Mouse (Mus musculus) thymus, postnatal 36 days (tissue): ENCODE data around the gene Spdl1.
"Not testable (repeated sequence)": the region's sequence is repeated elsewhere in the genome, so short reads cannot be mapped to it uniquely, and the experiment has no call there.

ENCODE experiments used
- DNase-seq, 2 experiments: peaks; one replicate each; pipeline ENCODE4 v3.0.0; 2022; ENCODE audit warnings: mixed read lengths in 2 of 2

Spdl1 gene

DNA sequence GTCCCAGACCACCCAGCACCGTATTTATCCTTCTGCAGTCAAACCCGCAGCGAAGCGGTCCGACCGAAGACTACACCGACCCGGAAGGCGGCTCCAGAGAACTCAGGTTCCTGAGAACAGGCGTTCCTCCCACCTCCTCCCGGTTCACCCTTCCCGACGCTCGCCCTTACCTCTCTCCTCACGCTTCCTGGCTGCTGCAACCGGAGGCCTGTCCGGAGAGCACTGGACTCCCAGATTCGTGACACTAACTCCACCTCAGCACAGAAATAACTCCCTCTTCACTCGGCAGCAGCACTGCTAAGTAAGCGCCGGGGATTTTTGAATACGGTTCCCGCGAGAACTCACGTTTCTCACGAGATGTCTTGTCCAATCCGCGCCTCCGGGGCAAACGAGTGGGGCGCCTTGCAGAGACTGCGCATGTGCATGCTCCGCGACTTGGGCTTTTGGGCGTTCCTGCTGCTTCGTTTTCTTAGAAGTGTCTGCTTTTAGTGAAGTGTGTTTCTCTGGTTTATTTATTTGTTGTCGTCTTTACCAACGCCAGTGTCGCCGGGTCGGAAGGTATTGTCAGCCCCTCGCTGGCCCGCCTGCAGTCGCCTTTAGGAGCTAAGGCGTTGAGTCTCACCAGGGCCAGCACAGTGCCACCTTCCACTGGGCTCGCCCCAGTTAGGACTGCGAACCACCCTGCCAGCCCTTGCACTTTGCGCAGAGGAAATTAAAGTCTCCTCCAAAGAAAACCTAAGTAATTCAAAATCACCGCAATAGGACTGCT lies at the start of gene Spdl1:
Gene Spdl1, minus strand, starts transcription at position 324 of the 769 bp plus-strand sequence.
- DNase-seq, result peak; percentile 96

DNA sequence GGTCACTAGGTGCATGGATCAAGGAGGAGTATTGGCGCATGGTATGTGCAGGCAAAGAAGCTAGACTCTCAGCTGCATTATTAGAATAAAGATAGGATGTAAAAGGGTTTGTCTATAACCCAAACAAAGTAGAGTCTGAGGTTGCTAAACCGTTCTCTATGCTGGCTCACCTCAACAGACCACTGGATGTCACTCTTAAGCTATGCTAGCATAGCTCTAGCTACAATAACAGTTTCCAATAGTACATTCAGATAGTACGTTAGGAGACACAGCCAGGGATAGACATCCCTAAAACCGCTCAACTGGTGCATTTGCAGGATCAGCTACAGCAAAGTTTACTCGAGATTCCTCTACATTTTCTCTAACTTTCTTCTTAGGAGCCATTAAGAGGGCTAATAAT lies 48.1 kb upstream of the Spdl1 start:
- no peak for DNase-seq

DNA sequence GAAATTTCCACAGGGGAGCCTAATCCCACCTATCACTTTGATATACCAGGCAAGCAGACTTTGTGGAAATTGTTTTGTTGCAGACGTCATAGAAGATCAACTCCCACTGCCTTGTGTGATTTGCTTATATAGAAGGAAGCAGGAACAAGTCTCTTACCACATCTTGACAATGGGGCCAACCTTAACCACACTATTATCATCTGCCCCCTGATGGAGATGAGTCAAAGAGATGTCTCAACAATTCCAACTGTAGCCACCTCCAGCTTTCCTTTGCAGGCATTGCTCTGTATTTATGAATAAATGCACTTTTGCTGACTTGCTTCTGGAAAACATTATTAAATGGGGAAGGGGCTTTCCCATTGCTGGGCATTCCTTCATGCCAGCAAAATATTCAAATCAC lies 46.2 kb upstream of the Spdl1 start:
- DNase-seq, result no peak

DNA sequence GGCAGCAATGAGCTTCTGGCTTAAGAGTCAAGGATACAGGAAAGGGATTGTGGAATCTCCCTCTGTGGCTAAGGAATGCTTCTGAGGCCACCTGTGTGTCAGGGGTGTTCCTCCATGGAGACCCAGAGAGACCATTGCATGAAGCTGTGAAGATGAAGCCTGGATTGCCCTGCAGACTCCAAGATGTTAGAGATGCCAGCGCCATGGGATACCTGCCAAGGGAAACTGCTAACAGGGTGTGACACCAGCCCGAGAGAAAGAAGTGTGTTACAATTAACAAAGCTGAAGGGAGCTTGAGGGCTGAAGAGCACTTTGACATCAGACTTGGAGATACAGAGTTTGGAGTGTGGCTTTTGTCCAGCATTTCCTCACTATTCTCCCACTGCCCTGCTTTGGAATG lies 40.4 kb upstream of the Spdl1 start:
- DNase-seq, result no peak

DNA sequence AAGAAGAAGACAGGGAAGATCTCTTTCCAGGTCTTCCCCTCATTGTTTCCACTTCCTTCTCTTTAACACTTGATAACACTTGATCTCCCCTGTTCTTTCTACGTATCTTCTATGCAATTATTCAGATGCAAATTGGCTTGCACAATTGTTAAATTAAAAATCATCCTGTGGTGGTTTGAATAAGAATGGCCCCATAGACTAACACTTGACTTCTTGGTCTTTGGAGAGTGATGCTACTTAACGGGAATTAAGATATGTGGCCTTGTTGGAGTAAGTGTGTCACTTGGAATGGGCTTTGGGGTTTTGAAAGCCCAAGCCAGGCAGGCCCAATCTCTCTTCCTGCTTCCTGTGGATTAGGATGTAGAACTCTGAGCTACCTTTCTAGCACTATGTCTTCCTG lies 39.0 kb upstream of the Spdl1 start:
- no peak for DNase-seq

DNA sequence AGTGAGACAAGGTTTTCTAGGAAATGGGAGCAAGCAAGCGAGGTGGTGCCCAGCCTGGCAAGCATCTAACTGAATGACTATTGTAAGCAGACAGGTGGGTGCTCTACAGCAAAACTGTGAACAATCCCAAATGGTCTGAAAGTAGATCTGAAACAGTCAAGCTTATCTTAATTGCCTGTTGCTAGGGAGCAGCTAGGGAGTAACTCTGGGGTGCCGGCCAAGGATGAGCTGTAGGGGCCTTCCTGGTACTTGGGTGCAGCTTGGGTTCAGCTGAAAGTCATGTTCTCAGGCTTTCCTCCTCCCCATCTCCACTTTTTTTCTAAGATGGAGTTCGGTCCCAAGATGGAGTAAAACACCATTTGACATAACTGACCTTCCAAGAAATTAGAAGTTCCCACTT lies 38.5 kb upstream of the Spdl1 start:
- DNase-seq, result no peak

DNA sequence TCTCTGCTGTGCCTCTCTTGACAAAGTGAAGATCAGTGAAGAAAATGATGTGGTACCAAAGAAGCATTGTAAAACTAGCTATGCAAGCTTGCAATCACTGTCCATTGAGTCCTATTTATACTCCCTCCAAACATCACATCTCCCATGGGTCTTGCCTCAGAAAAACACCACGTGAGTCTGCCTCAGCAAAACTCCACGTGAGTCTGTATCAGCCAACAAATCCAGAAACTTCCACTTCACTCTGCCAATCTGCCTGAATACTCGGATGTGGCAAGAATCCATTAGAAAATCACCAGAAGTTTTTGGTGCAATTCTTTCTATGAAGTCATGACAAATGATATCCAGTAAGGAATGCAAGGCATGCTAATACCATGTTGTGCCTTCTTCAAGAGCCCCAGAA lies 38.0 kb upstream of the Spdl1 start:
- DNase-seq, result no peak

DNA sequence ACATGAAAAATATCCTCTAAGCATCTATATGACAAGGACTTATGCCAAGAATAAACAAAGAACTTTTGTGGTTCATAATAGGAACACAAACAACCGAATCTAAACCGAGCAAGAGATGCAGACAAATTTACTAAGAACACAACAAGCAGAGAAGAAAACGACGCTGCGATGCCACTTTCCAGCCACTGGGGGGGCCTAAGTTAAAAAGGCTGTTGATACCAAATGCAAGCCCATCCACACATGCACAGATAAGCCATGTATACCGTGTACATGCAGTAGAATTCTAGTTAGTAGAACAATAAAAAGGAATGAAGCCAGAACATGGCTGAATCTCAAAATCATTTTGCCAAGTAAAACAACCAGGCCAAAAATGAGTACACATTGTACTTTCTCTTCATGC lies 35.2 kb upstream of the Spdl1 start:
- no peak for DNase-seq

DNA sequence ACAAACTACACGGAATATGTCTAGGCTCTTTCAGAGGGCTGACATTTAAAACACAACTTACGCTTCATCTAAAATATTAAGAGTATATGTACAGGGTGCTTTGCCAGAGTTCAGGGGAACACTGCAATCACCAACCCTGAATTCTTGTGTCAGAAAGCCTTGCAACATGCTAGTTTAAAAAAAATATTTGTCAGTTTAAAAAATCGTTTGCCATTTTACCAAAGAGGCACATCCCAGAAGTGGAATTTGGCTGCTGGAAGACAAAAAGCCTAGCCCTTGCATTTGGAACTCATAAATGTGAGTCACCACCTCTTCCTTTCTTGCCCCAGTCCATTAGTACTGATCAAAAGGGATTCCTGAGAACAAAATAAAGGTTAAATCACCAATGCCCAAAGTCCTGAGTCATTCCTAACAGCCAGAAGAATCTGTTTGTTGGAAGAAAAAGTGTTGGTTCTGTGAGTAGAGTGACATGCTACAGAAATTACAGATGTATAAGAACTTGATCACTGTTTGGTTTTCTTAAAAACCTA lies 32.4 kb upstream of the Spdl1 start:
- no peak for DNase-seq

DNA sequence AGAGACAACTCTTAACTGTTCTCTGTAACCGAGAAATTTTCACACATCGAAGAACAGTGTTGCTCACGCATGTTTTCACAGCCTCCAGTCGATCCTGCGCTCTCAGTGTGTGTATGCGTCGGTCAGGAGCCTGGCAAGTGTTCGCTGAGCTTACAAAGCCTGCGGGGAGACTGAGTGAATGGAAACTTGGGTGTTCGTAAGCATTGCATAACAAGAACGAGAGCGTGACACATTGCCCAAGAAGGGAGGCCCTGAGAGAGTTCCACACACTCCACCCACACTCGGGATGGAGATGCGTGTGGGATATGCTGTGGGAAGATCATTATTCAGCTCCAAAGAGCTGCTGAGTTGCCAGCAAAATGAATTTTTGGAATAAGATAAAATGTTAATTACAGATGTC lies 31.7 kb upstream of the Spdl1 start:
- no peak for DNase-seq

DNA sequence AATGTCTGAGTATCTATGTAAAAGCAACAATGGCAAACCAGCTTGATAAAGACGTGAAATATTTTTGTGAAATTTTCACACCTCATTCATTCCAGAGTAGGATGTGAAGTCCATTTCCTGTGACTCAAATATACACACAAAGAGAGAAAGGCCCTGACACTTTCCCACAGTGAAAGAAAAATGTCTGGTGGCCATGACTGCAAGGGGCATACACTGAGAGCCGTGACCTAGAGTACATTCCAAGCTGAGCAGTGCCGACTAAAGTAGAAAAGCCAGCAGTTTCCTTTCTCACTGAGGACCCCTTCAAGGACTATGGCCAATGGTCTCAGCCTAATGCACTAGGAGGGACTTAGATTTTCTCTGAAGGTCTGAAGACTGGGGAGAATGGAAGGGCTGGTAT lies 23.2 kb upstream of the Spdl1 start:
- DNase-seq, result no peak

DNA sequence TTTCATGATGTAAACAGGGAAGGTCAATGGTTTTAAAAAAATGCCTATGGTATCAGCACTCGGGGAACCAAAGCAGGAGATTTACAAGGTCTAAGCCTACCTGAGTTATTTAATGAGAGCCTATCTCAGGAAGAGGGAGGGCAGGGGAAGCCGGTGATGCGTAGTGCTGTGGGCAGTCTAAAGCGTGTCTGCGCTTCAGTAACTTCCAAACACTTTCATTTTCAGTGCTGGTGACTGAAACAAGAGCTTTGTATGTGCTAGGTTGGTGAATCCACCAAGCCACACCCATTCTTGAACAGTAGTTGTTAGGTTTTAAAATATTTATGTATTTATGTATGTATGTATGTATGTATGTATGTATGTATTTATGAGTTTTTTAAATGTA lies 12.8 kb upstream of the Spdl1 start:
- no peak for DNase-seq

DNA sequence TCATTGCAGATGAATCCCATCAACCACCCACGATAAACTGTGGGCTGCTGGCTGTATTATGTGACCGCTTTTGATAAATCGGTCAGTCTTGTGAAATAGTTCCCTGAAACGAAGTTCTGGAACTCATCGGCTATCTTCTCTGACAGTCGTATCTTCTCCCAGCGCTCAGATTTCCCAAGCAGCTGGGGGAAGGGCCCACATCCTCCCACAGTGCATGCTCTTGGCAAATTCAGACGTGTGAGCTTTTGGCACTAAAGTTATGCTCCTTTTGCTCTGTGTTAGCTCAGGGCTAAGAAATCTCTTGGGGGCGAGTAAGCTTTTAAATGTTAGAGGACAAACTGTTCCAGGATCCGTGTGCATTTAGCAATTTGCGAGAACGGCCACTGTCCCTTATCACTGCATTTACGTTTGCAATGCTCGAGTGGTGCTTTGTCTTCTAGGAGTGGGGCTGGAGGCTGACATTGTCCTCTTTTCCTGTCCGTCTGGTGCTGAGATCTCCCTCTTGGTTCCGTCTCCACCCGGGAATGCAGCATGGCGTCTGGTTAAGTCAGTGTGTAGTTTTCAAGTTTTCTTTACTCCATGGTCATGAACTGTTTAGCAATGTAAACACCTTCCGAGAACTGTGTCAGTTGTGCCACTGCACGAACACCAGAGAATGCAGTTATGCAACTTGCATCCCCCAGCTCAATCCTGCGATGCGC lies 12.3 kb upstream of the Spdl1 start:
- DNase-seq, result no peak

DNA sequence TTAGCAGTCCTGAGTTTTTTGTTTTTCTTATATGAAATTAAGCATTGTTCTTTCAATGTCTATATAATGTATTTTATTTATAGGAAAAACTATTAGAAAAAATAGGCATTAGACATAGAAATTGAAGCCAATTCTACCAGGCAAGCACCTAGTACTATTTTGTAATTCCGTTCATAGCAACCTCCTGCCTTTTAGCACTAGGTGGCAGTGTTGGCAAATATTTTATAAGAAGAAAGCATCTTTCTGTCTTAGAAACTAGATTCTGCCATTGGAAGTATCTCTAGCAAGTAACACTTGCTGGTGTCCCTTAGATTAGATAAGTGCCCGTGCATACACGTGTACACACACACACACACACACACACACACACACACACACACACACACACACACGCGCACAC lies 10.1 kb upstream of the Spdl1 start:
- DNase-seq, result no peak

DNA sequence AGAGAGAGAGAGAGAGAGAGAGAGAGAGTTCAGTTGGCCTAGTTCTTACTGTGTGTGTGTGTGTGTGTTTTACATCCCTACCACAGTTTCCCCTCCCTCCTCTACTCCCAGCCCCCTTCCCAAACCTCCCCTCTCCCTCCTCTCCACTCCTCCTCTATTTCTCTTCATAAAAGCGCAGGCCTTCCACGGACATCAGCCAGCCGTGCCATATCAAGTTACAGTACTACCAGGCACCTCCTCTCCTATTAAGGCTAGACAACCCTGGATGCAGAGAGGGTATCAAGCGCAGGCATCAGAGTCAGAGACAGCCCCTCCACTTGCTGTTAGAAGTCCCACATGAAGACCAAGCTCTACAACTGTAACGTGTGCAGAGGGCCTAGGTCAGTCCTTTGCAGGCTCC lies 6.8 kb upstream of the Spdl1 start:
- no peak for DNase-seq

DNA sequence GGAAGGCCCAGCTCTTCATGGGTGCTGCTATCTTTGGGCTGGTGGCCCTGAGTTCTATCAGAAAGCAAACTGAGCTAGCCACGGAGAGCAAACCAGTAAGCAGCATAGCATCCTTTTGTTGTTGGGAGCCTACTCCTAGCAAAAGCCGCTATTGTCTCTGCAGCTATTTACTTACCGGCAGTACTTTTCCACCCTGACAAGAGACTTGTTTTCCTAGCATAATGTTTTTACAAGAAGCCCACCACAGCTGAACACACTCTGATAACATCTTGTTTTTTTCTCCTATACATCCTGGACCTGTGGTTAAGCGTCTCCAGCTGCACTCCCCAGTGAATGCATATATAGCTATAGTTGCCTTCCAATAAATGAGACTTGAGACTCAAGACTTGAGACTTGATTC lies 5.6 kb upstream of the Spdl1 start:
- DNase-seq, result peak in 1 of 2 experiments; percentile 50

DNA sequence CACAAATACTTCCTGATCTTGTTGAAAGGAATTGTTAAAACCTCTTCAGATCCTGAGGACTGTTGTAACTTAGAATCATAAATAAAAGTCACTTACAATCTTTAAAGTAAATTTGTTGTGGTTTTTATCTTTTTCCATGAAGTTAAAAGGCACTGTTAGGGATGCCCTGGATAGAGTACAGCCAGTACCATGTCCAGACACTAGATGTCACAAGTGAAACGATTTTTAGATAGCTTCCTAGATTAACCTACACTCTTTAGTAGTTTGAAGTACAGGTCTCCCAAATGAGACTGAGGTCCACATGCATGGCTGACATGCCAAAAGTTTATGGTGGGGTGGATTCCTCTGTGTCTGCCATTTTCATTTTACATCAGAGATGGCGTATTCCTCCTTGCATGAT lies 2.8 kb upstream of the Spdl1 start:
- DNase-seq, result no peak

DNA sequence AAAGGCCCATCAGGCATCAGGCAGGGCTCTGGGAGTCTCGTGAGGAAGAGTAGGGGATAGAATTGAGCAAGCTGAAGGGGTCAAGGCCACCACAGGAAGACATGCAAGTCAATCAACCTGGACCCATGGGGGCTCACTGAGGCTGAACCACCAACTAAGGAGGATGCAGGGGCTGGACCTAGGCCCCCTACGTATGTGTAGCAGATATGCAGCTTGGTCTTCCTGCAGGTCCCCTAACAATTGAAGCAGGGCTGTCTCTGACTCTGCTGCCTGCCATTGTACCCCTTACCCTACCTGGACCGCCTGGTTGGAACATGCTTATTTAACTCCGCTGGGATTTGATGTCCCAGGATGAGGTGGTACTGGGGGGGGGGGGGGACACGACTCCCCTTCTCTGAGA lies 763 bp downstream of the Spdl1 start:
- DNase-seq, result no peak

DNA sequence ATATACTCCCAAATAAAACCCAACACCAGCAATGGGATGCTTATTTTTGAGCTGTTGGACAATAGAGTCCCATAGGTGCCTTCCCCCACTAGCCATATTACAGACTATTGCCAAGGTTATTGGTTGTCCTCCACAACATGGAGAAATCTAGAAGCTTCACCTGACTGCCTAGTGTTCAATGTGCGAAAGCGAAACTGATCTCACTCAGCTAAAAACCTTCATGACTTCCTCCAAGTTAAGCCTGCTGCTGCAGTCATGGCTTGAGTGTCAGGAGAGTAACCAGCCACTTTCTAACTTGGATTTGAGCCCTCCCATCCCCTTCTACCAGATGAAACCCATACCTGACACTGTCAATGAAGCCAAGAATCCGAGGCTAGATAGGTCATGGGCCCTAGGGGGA lies 5.6 kb downstream of the Spdl1 start:
- no peak for DNase-seq

DNA sequence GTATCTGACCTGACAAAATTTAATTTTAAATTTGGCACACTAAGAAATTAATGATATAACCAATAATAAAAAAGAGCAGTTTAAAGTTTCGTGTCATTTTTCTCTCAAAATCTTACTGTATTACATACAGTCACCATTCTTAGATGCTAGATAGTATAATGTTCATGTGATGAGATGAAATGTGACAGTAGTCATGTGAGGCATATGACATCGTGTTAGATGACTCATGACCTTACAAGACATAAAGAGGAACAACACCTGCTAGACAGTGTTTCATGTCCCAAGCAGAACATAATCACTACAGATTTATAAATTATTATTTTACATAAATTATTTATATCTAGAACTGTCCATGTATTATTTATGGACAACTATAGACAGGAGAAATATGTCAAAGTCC lies 6.5 kb downstream of the Spdl1 start:
- no peak for DNase-seq

DNA sequence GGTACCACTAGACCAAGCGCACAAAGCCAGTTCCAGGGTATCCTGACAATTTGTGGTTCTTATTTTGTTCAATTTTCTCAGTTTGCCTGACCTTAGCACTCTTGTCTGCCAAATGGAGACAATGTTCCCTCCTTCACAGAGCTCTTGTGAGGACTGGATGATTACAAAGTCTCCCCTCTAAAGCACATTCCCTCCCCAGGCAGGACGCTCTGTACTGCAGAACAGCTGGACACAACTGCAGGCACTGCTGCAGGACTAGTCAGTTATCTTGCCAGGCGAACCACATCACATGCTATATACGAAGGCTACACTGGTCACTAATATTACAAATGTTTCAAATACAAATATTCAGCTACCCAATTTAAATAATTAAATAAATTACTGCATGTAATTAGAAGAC lies 8.7 kb downstream of the Spdl1 start:
- no peak for DNase-seq

DNA sequence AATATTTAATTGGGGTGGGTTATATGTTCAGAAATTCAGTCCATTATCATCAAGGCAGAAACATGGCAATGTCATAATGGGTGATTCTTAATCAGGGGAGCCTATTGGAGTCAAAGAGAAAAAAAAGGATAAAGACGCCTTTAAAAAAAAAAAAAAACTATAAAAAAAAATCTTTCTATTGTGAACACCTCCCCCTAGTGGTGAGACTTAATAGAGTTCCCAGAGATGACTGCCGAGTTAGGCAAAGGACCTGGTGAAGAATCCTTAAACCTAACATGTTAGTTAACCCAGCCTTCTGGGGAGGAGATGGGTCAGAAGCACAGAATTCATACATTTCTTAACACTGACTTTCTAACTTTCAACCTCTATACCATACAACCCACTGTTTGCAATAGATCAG lies 18.7 kb downstream of the Spdl1 start:
- DNase-seq, result no peak

DNA sequence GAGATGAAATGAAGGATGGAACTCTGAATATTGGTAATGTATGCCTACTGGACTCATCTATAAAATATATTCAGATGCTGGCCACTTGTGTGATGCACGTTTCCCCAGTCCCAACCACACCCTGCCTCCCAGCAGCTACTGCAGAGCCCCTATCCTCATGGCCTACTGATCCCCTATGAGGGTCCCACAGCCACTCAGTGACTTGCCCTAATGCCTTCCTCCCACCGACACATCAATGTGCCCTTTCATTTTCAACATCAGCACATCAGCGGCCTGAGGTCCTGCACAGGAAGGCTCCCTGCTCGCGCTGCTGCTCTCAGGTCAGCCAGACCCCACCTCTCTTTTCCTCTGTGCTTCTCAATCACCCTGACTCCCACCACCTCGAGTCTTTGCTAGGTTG lies 19.1 kb downstream of the Spdl1 start:
- DNase-seq, result no peak

DNA sequence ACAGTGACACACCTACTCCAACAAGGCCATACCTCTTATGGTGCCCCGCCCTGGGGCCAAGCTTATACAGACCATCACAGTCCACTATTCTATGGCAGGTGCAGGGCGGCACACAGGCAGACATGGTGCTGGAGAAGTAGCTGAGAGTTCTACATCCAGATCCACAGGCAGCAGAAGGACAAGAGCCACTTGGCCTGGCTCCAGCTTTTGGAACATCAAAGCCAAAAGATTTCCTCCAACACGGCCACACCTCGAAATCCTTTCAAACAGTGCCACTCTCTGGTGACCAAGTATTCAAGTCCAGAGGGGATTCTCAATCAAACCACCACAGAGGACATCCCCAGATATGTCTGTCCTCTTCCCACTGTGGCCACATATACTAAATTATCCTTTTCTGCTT lies 28.4 kb downstream of the Spdl1 start:
- not testable (repeated sequence) for DNase-seq

DNA sequence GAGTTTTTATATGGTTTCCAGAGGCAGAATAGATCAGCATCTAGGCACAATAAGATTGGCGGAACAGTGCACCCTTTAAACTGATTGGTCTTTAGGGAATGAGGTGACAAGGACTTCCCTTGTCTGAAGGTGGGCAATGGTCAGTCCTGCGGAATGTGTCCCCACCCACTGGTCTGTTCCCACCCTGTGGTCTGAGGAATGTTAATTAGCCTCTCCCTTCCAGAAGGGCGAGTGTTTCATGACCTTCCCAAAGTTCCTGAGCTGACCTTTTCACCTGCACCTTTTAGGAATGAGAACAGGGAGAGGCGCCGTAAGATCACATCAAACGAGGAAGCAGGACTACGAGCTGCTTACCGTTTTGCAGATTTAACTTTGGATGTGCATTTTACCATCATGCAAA lies 35.4 kb downstream of the Spdl1 start:
- not testable (repeated sequence) for DNase-seq
